Mouse (Mus musculus) ES-Bruce4 (cell line): ENCODE measurements around the gene Wnt10a.

Source experiments
- CTCF ChIP-seq: IDR thresholded peaks from one replicate; pipeline ENCODE4 v1.8.1; 2011; ENCODE audit warnings: low read depth, low read length
- EP300 ChIP-seq: IDR thresholded peaks from 2 replicates; pipeline ENCODE4 v1.6.1; 2011; ENCODE audit warnings: low read depth, low read length; ENCODE audit not compliant: insufficient read depth
- POLR2A ChIP-seq: IDR thresholded peaks from one replicate; pipeline ENCODE4 v1.8.1; 2011; ENCODE audit warnings: low read length; ENCODE audit not compliant: insufficient read depth

GRCm38 (mm10) chr1:74807551-74808071 is 16.3 kb downstream of the Wnt10a start:
- TF ChIP-seq CTCF, result no peak
- TF ChIP-seq EP300, result no peak
- no peak for TF ChIP-seq POLR2A
